Mouse (Mus musculus) granulocyte monocyte progenitor cell, adult 5-6 weeks (primary cell): ENCODE data around the gene Meis2. TPM values are rescaled to one million over a fixed set of nuclear protein-coding genes. Genes with fewer than 3 reads are reported as not detected.
A peak's percentile ranks its signal among the peaks of the same experiment; 100 is the strongest.

Experiments
- ATAC-seq: replicated peaks from 2 replicates; pipeline ENCODE4 v1.8.0; 2016; ENCODE audit warnings: mild to moderate bottlenecking, moderate TSS enrichment, inconsistent platforms; ENCODE audit not compliant: poor library complexity, severe bottlenecking
- total RNA-seq, 2 experiments: library from RNA; stranded (forward) in 1 of 2; stranded (reverse) in 1 of 2; fragments of 200-712, 200-1000 nt in 1 of 2; fragments of >200 nt in 1 of 2; fragmentation: Nextera tagmentation in 1 of 2; gene quantifications; 2 replicates each; pipeline ENCODE4 v1.2.3; 2014 to 2017

Gene Meis2
- total RNA-seq, 2 experiments from 2014 or later = not detected

DNA sequence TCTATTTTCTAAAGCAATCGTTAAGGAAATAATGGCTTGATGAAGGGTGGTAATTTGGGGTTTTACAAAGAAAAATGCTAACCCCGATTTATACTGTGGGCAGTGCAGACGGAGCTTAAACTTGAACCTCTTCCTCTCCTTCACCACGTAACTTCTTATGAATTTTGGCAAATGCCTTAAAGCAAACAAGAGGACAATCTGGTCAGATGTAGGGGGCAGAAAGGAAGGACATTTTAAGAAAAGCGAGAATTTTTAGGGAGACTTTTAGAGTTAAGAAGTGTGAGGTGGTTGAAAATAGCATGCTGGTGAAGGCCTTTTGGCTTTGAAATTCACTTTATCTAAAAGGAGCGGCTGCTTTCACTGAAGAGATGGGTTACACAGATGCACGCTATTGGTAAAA, 3.3 kb upstream of the Meis2 start:
- ATAC-seq = no peak

GRCm38 (mm10) chr2:116068461-116068860, 2.8 kb upstream of the Meis2 start:
- ATAC-seq = no peak

DNA sequence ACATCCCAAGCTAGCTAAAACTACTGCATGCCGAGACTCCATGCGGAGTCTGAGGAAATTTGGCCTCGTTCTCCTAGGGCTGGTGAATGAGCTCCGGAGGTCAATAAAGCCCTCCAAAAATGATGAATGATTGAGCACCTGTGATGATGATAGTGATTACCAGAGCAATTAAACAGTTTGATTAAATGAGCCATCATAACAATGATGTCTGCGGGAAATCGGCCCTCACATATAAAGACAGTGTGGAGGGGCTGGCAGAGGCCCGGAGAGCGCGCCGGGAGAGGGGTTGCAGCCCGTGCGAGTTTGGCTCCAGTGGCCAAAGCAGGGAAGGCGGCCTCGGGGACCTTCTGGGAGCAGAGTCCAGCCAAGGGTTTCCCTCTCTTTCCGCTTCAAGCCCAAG, 2.1 kb upstream of the Meis2 start:
- no peak for ATAC-seq

- ATAC-seq = peak; percentile 57
Measured at GRCm38 (mm10) chr2:116067065-116067497, 1.4 kb upstream of the Meis2 start.

- ATAC-seq = no peak
Measured at GRCm38 (mm10) chr2:116066057-116066941, 660 bp upstream of the Meis2 start.

DNA sequence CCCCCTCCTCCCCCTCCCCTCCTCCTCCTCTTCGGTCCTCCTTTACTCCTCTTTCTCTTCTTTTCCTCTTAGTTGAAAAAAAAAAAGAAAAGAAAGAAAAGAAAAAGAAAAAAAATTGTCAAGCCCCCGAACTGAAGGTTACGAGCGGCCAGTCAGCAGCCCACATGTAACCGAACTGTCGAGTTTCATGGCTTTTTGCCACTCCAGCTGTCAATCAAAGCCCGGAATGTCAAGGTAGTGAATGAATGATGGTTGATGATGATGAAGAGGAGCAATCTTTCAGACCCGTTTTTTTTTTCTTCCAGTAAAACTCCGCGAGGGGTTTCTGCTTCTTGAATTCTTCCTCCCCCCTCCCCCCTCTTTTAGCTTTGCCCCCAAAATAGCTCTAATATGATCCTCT, 582 bp downstream of the Meis2 start:
- ATAC-seq = no peak

DNA sequence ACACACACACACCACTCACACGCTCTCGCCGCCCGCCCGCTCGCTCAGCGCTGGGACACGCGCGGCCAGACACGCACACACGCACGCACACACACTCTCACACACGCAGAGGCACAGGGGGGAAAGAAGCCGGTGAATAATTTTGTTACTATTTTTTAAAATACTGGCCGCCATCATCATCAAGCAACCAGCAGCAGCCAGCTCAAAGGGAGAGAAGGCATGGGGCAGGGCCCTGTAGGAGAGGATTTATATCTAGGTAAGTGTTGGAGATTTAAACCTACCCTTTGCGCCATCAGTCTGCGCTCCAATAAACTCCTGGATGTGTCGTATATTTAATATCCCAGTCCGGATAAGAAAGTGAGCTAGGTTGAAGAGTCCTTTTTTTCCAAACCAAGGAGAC, 1.1 kb downstream of the Meis2 start:
- ATAC-seq = no peak

DNA sequence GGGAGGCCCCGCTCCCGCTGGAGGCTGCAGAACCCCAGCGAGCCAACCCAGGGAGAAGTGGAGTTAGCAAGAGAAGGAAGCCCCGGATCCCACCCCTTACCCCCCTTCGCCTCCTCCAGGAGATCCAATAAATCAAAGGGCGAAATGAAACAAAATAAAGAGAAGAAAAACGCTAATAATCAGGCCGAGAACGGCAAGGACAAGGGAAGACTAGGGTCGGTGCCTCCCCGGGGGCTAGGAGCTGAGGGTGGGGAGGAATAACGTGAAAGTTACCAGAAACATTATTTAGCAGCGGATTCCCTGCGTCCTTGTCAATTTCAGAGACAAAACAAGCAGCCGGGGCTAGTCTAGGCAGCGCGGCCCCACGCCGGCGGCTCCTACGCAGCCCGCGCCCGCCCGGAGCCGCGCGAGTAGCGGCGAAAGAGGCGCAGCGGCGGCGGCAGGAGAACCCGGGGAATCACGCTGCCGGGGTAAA, 1.8 kb downstream of the Meis2 start:
- ATAC-seq = peak; percentile 20; the same call in 1 of the 2 replicates

DNA sequence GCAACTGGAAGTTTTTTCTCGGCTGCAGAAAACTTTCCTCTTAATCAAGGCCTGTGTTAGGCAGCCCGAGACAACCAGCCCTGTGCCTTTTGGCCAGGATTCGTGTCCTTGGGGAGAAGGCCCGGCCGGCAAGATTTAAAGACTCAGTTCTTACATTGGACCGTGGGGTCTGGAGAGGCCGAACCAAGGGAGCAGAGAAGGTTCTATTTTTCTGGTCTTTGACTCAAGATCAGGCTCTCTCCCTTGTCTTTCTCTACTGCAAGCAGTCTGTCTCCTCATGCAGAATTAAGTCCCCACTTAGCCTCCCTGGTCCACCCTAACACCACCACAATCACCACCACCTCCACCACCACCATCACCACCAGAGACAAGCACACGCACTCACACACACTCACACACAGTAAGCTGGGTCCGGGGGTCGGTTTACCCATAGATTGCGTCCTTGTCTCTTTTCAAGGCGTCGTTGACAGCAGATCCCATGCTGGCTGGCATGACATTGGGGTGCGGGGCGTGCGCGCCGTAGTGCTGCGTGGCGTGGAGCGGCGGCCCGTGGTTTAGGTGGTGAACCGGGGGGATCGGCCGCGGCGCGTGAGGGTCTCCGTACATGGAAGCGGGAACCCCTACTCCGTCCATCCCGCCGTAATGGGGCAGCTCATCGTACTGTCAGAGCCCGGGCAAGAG, 2.7 kb downstream of the Meis2 start:
- no peak for ATAC-seq

- no peak for ATAC-seq
Measured at GRCm38 (mm10) chr2:116062251-116062651, 3.4 kb downstream of the Meis2 start.

- no peak for ATAC-seq
Measured at GRCm38 (mm10) chr2:116061401-116062021, 4.1 kb downstream of the Meis2 start.

DNA sequence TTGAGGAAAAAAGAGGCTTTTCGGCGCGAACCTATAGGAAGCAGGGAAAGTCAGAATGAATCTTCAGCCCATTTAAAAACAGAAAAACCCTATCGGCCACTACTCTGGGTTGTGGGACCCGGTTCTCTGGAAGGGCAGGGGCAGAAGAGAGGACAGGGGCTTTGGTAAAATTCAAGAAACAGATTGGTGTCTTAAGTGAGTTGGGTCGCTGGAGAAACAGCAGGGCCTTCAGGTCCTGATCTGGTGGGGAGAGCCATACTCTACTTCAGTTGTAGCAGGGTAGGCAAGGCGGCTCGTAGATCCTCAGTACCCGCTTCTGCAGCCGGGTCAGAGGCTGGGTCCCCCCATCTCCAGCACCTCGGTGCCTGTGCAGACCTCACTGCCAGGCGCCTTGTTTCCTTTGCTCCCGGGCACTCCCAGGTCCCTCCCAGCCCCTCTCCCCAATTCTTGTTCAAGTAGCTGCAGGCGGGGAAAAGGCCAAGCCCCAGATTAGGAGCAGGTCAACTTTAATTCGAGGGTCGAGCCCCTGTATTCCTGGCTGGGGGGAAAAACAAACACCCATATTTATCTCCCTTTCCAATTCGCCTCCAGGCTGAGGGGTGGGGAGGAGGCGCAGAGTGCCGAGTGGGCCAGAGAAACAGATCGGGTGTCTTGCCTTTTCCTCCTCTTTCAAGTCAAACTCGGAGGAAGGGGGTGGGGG, 4.8 kb downstream of the Meis2 start:
- no peak for ATAC-seq

DNA sequence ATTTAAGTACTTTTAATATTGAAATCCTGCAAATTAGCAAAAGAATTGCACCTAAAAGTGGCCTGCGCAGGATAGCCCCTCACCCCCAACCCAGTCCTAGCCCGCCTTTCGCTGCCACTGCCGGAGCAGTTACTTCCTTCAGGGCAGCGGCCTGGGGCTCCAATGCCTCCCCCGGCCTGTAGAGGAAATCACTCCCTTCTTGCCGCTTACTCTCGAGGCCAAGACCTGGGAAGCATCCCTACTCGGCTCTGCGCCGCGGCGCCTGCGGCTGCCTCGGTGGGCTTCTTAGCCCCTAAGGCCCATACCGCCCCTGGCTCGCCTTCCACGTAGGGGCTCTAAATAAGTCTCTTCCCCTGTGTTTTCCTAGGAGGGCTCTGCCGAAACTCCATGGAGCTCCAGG, 5.4 kb downstream of the Meis2 start:
- no peak for ATAC-seq

- ATAC-seq = no peak
Measured at GRCm38 (mm10) chr2:116059661-116060060, 6.0 kb downstream of the Meis2 start.

GRCm38 (mm10) chr2:116059066-116059465, 6.6 kb downstream of the Meis2 start:
- no peak for ATAC-seq

DNA sequence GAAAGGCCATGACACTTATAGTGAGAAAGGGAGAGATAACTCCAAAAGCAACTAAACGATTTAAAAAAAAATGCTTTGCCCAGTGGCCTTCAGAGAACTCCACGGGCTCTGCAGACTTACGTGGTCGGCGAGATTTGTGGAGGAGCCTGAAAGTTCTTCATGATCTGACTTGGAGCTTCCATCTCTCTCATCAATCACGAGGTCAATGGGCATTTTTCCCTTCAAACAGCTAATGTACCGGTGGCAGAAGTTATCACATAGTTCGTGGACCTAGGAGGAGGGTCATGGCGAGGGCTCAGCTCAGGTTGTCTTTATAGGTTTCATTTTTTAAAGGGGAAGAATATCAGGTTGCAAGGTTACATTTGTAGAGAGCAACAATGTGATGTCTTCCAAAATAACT, 7.1 kb downstream of the Meis2 start:
- ATAC-seq = no peak

DNA sequence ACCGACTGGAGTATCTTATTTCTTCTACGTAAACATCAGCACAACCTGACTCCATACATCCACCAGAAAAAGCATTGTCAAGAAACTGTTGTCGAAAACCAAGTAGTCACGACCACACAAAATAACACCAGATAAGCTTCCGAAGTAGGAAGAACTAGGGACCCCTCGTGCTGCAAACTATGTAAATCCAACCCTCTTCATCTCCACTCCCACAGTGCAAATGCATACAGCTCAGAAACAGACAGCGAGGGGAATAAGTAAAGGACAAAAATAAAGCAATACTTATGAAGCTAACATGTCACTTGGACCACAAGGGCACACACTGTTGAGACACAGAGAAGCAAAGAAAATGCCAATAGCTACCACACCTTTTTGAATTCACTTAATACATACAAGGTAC, 8.8 kb downstream of the Meis2 start:
- no peak for ATAC-seq

DNA sequence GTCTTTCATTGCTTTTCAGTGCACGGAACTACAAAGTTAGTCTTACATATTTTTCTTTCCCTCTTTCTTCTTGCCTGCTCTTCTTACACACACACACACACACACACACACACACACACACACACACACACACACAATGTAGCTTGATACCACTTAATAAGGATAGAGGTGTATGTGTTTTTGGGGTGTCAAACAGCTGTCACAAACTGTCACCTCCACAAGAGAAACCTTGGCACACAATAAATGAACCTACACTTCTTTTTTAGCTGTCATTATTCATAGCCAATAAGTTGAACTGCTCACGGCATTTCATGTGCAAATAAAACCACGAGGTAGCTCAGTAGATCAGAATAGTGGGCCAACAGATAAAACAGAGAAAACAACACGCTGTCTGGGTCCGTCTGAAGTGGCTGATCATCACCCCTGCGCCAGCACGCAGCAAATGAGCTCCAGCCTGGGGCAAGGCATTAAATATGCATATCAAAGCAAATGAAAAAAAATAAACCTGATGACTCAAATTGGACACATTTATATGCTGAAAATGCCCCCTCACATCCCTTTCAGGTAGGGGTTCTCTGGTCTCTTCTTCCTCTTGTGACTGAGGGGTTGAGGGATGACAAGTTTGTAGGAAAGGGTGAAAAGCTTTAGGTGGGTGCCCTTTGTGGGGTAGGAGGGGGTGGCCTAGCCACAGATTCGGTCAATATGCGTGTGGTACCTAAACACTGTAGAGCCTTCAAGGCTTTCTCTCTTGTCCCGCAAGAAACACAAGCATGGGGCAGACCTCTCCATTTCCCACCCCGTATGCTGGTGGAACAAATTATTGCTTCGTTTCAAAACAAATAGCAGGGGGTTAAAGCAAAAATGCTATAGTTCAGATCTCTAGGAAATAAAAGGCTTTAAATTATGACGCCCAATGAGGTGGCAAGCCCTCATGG, 9.7 kb downstream of the Meis2 start:
- ATAC-seq = no peak

GRCm38 (mm10) chr2:116053931-116054330, 11.7 kb downstream of the Meis2 start:
- no peak for ATAC-seq
